Mouse (Mus musculus) limb, embryonic 12.5 days (tissue): ENCODE measurements at regions not wholly inside any gene's neighbourhood (a gene's known extent, or its start where the extent isn't known, plus 50 kb on each side); places are given as distances from the start of the nearest gene placed in this dataset. TPM values are rescaled to one million over a fixed set of nuclear protein-coding genes. Genes with fewer than 3 reads are reported as not detected.

ENCODE experiments used
- microRNA-seq: library from miRNA; unstranded; fragments of <30 nt; microRNA quantifications from one replicate; pipeline ENCODE4, GENCODE M21; 2017

Small RNAs in the stretch of these regions (microRNA-seq; reads per million reads assigned to microRNA genes)
- not detected for gene Gm27684
